Mouse (Mus musculus) CD4-positive helper T cell, adult 2 months (primary cell): Measurements from ENCODE around the gene Zfp276.

Source experiments
- DNase-seq: peaks from one replicate; pipeline ENCODE4 v3.0.0-alpha.2; 2012; ENCODE audit warnings: low read depth, missing footprints, low spot score

Gene Zfp276

DNA sequence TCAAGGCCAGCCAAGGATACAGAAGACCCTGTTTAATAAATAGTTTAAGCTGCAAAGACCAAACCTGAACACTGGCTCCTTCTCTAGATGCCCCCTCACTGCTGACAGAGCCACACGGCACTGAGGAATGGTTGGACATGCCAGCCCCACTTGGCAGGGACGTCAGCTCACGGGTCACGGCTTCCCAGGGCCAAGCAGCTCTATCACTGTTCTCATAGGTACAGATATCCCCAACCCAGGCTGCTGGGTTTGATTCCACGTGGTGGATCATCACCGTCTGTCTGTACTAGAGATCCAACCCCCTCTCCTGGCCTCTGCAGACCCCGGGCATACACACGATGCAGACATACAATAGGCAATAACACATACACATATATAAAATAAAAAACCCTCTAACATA, 36.7 kb downstream of the Zfp276 start:
- no peak for DNase-seq

DNA sequence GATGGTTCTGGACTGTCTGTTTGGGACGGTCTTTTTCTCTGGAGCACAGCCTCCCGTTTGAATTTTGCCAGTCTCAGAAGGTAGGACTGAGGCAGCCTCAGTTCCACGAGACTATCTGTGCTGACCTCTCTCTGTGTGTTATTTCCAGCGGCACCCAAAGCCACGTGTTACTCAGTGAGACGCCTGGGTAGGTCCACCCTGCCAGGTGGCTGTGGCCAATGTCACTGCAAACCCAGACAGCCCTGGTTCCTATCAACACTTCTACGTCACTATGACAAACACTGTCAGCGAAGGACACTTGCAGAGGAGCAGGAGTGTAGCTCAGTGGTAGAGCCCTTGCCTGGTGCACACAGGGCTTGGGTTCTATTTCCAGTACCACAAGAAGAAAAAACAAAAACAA, 37.7 kb downstream of the Zfp276 start:
- no peak for DNase-seq

DNA sequence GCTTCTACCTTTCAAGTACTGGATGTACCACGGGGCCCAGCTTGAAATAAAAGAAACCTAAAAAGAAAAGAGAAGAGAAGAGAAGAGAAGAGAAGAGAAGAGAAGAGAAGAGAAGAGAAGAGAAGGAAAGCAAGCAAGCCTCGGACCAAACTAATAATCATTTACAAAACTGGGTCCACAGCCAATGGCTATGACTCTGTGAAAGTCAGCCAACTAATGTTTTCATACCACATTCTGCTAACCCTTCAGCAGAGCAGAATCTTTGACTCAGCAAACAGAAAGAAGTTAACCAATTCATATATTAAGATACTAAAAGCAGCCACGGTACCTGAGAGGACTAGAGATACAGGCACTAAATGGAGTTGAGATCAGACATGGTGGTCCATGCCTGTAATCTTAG, 38.3 kb downstream of the Zfp276 start:
- DNase-seq: no peak

DNA sequence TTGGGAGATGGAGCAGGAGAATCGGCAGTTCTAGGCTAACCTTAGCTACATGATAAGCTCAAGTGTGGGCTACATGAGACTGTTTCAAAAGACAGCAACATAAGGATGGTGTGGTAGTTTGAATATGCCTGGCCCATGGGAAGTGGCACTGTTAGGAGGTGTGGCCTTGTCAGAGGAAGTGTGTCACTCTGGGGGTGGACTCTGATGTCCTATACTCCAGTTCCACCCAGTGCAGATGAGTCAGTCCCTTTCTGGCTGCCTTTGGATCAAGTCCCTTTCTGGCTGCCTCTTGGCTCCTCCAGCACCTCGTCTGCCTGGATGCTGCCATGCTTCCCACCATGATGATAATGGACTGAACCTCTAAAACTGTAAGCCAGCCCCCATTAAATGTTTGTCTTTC, 38.8 kb downstream of the Zfp276 start:
- no peak for DNase-seq

DNA sequence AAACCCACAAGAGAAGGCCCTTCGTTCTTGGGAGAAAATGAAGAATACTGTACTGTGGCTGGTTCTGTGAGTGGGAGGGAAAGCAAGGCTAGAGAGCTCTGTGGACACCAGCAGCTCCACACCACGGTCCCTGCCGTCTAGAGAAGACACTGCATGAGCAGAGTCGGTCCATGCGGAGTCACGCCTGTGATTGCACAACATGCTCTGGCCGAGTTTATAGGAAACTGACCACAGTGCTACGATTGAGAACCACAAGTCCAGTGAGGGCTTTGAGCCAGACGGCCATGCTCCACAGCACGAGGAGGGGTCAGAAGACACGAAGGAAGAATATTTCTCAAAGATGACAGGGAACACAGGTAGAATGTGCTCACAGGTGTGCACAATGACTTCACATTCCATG, 44.3 kb downstream of the Zfp276 start:
- DNase-seq: no peak

DNA sequence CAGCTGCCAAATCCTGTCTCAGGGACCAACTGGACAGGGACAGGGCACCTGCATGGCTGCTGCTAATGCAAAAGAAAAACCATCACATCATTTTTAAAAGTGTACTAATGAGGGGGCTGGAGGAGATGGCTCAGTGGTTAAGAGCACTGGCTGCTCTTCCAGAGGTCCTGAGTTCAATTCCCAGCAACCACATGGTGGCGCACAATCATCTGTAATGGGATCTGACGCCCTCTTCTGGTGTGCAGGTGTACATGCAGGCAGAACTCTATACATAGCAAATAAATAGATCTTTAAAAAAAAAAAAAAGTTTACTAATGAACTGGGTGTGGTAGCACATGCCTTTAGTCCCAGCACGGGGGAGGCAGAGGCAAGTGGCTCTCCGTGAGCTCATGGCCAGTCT, 54.7 kb downstream of the Zfp276 start:
- DNase-seq: no peak

DNA sequence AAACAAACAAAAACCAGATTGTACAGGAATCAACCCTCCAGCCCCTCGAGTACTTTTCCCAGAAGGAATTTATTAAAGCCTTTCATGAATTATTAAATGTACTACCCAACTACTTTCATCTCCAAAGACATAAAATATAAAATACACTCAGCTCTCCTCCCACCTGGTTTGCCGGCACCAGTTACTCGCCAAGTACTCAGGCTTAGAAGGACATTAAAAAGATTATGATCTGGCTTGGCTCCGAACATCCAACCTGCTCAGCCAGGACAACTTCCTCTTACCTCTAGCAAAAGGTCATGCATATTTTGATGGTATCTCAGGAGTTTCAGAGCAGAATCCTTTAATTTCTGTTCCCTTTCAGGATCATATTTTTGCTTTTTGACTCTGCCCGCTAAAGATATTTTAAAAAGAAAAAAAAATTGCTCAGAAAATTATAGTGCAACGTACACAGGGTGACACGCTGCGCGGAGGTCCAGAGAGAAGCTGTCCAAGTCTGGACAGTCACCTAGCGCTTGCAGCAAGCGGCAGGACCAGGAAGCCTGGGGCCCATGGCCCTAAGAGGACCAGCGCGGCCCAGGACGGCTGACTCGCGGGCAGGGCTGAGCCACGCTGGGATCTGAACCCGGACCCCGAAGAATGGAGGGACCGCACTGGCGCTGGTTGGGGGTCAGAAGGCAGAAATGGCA, 63.9 kb downstream of the Zfp276 start:
- DNase-seq: no peak

DNA sequence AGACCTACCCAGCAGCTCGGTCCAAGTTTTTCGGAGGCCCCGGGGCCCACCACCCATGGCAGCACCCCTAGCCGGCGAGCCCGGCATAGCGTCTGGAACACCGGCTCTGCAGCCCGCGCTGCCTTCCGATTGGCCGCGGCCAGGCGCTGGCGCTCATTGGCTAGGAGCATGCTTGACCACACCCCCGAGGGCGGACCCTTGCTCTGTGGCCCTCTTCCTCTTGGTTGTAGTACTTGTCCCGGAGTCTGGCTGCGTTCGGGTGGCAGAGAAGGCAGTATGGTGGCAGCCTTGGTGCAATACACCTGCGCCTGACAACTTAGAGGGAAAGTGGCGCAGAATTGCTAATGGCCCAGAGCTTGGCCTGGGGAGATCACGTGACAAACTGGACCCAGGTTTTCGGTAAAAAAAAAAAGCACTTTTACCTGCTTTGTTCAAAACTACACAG, 64.5 kb downstream of the Zfp276 start, which contains the start of gene Fanca:
Fanca (minus strand) TSS at position 110 of the 445 bp plus-strand sequence.
- peak; percentile 96 for DNase-seq
